Mouse (Mus musculus) small intestine, adult 2 months (tissue): ENCODE data around the gene H2al1k.

Experiments
- CTCF ChIP-seq: fragments of 200-500 bp; IDR thresholded peaks from 2 replicates; pipeline ENCODE4 v1.5.1; 2012; ENCODE audit warnings: low read depth, mild to moderate bottlenecking, control low read depth, inconsistent platforms, low read length, moderate library complexity, mixed read lengths; ENCODE audit not compliant: insufficient replicate concordance, insufficient read length; ENCODE audit errors: extremely low read depth
- POLR2A ChIP-seq: fragments of 200-500 bp; IDR thresholded peaks from 2 replicates; pipeline ENCODE4 v1.6.1; 2012; ENCODE audit warnings: low read depth, mild to moderate bottlenecking, control low read depth, inconsistent platforms, low read length, moderate library complexity

- TF ChIP-seq CTCF, result no peak
- no peak for TF ChIP-seq POLR2A
These were observed 47.6 kb upstream of the H2al1k start for GRCm38 (mm10) chrX:9302791-9303190.
